28 mouse cellular contexts compared by ENCODE assay signal in the genomic region with DNA sequence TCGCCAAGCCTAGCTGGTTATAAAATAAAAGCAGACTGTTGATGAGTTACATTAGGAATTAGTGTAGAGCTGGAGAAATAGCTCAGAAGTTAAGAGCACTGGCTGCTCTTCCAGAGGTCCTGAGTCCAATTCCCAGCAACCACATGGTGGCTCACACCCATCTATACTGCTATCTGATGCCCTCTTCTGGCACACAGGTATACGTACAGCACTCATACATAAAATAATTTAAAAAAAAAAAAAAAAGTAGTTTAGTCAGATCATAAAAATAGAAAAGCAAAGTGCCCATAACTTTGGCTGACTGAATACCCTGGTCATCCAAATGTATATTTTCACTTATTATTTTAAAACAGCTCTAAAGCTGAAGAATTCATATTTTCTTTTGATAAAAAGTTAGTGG. TPM values are rescaled to one million over a fixed set of nuclear protein-coding genes. Genes with fewer than 3 reads are reported as not detected.
DNase-seq lines count a peak whose midpoint lies in the region; ATAC-seq and TF ChIP-seq lines count a peak whose summit lies in the region.
"Had no signal": no experiment of that assay in that cellular context is flagged by ENCODE, and none has a peak within 500 bp of the region (broad histone marks: within the 10 kb centered on the region; RNA-seq: fewer than 3 reads in every experiment).

No protein-coding gene starts in this region.

- H3K79me2 ChIP-seq in MEL (ENCODE audit: control insufficient read depth, insufficient read depth, low read length, poor library complexity) = peaks cover 7% of the 10 kb centered on the region; the same call in 1 of the 2 replicates

- no peak overlapping the region for H3K4me3 ChIP-seq in layer of hippocampus, adult 2 months
- H3K4me3 ChIP-seq in MEL (ENCODE audit: control insufficient read depth in 1 of 2, insufficient read depth in 1 of 2, low read depth in 2 of 2, low read length in 2 of 2) = no peak overlapping the region
- H3K4me3 ChIP-seq: embryonic facial prominence, embryonic 10.5 days; forebrain, embryonic 12.5 days; heart, embryonic 13.5 days; hindbrain, embryonic 15.5 days; limb, embryonic 10.5 days; lung, embryonic 15.5 days had no signal

- no peak for ATAC-seq in erythroblast, adult 5-6 weeks (replicated peaks; ENCODE audit: low FRiP score, poor library complexity, severe bottlenecking)

- H3K36me3 ChIP-seq in MEL (ENCODE audit: control insufficient read depth in 1 of 2, insufficient read depth in 2 of 2, low read length in 2 of 2) = peaks cover 0 to 8% of the 10 kb centered on the region in 2 experiments; a peak in 2 of 4 replicates
- no peaks in the 10 kb centered on the region for H3K36me3 ChIP-seq in splenic B cell, adult 2 months (ENCODE audit: control insufficient read depth, insufficient read depth, low read length, poor library complexity, severe bottlenecking)
- H3K36me3 ChIP-seq: embryonic facial prominence, embryonic 10.5 days; forebrain, embryonic 12.5 days; heart, embryonic 13.5 days; hindbrain, embryonic 15.5 days; limb, embryonic 10.5 days; lung, embryonic 15.5 days had no signal

- TF ChIP-seq EP300 in MEL (IDR thresholded peaks at IDR 0.05; ENCODE audit: low read depth in 1 of 2, low read length in 2 of 2) = no peak

- TF ChIP-seq RAD21 in MEL (IDR thresholded peaks at IDR 0.05; ENCODE audit: low read depth, low read length) = peak; percentile 15

- no peak overlapping the region for H3K9ac ChIP-seq in MEL (ENCODE audit: control insufficient read depth, low read depth, low read length, poor library complexity, severe bottlenecking)
- H3K9ac ChIP-seq: forebrain, embryonic 12.5 days; heart, embryonic 13.5 days; hindbrain, embryonic 15.5 days; lung, embryonic 15.5 days had no signal

- no peak for DNase-seq in layer of hippocampus, adult 2 months (ENCODE audit: low spot score in 2 of 2)
- DNase-seq in layer of hippocampus, postnatal 36 days = no peak
- peak; percentile 17 for DNase-seq in CD4-positive helper T cell, adult 2 months (ENCODE audit: low read depth, low spot score)
- DNase-seq in MEL (ENCODE audit: low read depth, low spot score) = peak; percentile 27
- DNase-seq in splenic B cell, adult 2 months (ENCODE audit: low read depth, low spot score) = peak; percentile 28
- DNase-seq in spleen, adult 12 weeks (ENCODE audit: low spot score) = no peak
- DNase-seq: cerebellum, adult 8-10 months; gastrocnemius, postnatal 10 days; heart, adult 11 months; heart, postnatal 4 days; kidney, adult 18-20 months; kidney, postnatal 10 days; thymus, adult 2 months had no signal

- no peaks in the 10 kb centered on the region for H3K9me3 ChIP-seq in MEL (replicated peaks; ENCODE audit: insufficient read depth, low read length)
- H3K9me3 ChIP-seq: embryonic facial prominence, embryonic 10.5 days; forebrain, embryonic 12.5 days; heart, embryonic 13.5 days; hindbrain, embryonic 15.5 days; limb, embryonic 10.5 days; lung, embryonic 15.5 days had no signal

- no peak for TF ChIP-seq POLR2A in MEL (IDR thresholded peaks at IDR 0.05; ENCODE audit: control insufficient read depth in 1 of 2, insufficient read depth in 1 of 2, low read depth in 1 of 2, low read length in 2 of 2, poor library complexity in 1 of 2)

- peaks cover 3 to 10% of the 10 kb centered on the region in 2 experiments; a peak in 1 of 4 replicates for H3K4me1 ChIP-seq in MEL (ENCODE audit: control insufficient read depth in 1 of 2, insufficient read depth in 2 of 2, low read length in 2 of 2)

- TF ChIP-seq CTCF in layer of hippocampus, adult 2 months (conservative IDR thresholded peaks at IDR 0.05) = peak; percentile 25; the same call in 1 of the 2 replicates
- TF ChIP-seq CTCF in MEL (IDR thresholded peaks at IDR 0.05 in 2 of 3, conservative IDR thresholded peaks at IDR 0.05 in 1 of 3; ENCODE audit: control insufficient read depth in 1 of 3, insufficient read depth in 1 of 3, low read depth in 2 of 3, low read length in 3 of 3, poor library complexity in 1 of 3, severe bottlenecking in 1 of 3) = peak in 1 of 3 experiments; percentile 39; a peak in 3 of 6 replicates

- H3K27ac ChIP-seq in layer of hippocampus, adult 2 months = no peak overlapping the region
- no peak overlapping the region for H3K27ac ChIP-seq in MEL (ENCODE audit: control insufficient read depth, low read depth, low read length)
- H3K27ac ChIP-seq: embryonic facial prominence, embryonic 10.5 days; forebrain, embryonic 12.5 days; heart, embryonic 13.5 days; hindbrain, embryonic 15.5 days; limb, embryonic 10.5 days; lung, embryonic 15.5 days had no signal

- peaks cover 0 to 3% of the 10 kb centered on the region in 2 experiments; a peak in 3 of 4 replicates for H3K27me3 ChIP-seq in MEL (ENCODE audit: control insufficient read depth in 1 of 2, insufficient read depth in 2 of 2, low read length in 2 of 2)
- peaks cover 2% of the 10 kb centered on the region; the same call in 1 of the 2 replicates for H3K27me3 ChIP-seq in splenic B cell, adult 2 months (ENCODE audit: control insufficient read depth, insufficient read depth, low read length, poor library complexity, severe bottlenecking)
- H3K27me3 ChIP-seq: heart, embryonic 13.5 days; hindbrain, embryonic 15.5 days; lung, embryonic 15.5 days had no signal

TF ChIP-seq in MEL, 35 proteins besides CTCF, POLR2A, EP300 and RAD21:
- TF ChIP-seq ZKSCAN1 (IDR thresholded peaks at IDR 0.05; ENCODE audit: low read depth, low read length) (peak; percentile 45; the same call in 1 of the 2 replicates), RCOR1 (IDR thresholded peaks at IDR 0.05; ENCODE audit: low read depth, low read length) (no peak), SMC3 (IDR thresholded peaks at IDR 0.05; ENCODE audit: low read depth, low read length) (peak; percentile 50), POLR2AphosphoS5 (IDR thresholded peaks at IDR 0.05; ENCODE audit: borderline replicate concordance, low read depth, low read length) (no peak), GATA1 (IDR thresholded peaks at IDR 0.05; ENCODE audit: low read depth, low read length) (no peak), MAZ (IDR thresholded peaks at IDR 0.05; ENCODE audit: low read depth, low read length) (no peak), ZC3H11A (IDR thresholded peaks at IDR 0.05; ENCODE audit: low read depth, low read length) (peak; percentile 16; the same call in 1 of the 2 replicates), ZNF384 (IDR thresholded peaks at IDR 0.05; ENCODE audit: low read depth, low read length) (peak; percentile 90), TCF12 (IDR thresholded peaks at IDR 0.05; ENCODE audit: low read depth, low read length) (no peak)

RNA-seq across cellular contexts. Expression of a gene that starts 2.1 kb away (rescaled TPM):
- total RNA-seq in layer of hippocampus, adult 2 months (2021) = 10 to 100 TPM; 59.8 to 63.0 TPM
- total RNA-seq in layer of hippocampus, postnatal 36 days (2021) = 10 to 100 TPM; 65.1 to 68.9 TPM
- 2.5 and 3.2 TPM in 2 replicates for total RNA-seq in MEL (2012; rRNA removed)
- polyA plus RNA-seq in MEL (2012; ENCODE audit: insufficient read depth in 1 of 2, insufficient read length in 2 of 2, low read depth in 1 of 2, low replicate concordance in 2 of 2, missing spikeins in 1 of 2) = 1 to 10 TPM in 1 of 2 experiments, not detected in 1; 4.5 TPM
- total RNA-seq in erythroblast, adult 5-6 weeks (2015; ENCODE audit: low replicate concordance) = 4.4 and 6.9 TPM in 2 replicates
- 2.5 and 6.1 TPM in 2 replicates for total RNA-seq in erythroblast, adult 5-6 weeks (2017; ENCODE audit: low replicate concordance)

RNA-seq across cellular contexts. Expression of a gene that starts 21.1 kb away (rescaled TPM):
- total RNA-seq in layer of hippocampus, adult 2 months (2021) = not detected
- not detected for total RNA-seq in layer of hippocampus, postnatal 36 days (2021)
- total RNA-seq in MEL (2012; rRNA removed) = not detected in 2 replicates
- polyA plus RNA-seq in MEL (2012; ENCODE audit: insufficient read depth in 1 of 2, insufficient read length in 2 of 2, low read depth in 1 of 2, low replicate concordance in 2 of 2, missing spikeins in 1 of 2) = not detected
- not detected in 2 replicates for total RNA-seq in erythroblast, adult 5-6 weeks (2015; ENCODE audit: low replicate concordance)
- not detected in 2 replicates for total RNA-seq in erythroblast, adult 5-6 weeks (2017; ENCODE audit: low replicate concordance)
- total RNA-seq: adrenal gland, adult 18-20 months; gastrocnemius, postnatal 10 days; layer of hippocampus, adult 8-10 months; left cerebral cortex, adult 18-20 months had no signal
- polyA plus RNA-seq: forebrain, embryonic 12.5 days; frontal cortex, adult 2 months; lung, embryonic 15.5 days; midbrain, embryonic 11.5 days; neural tube, embryonic 11.5 days; small intestine, adult 2 months; stomach, embryonic 14.5 days; thymus, adult 2 months had no signal

Comparison
In these comparisons a context has a peak if more than half of its experiments do, and no peak if none do; other contexts are left out.
1. DNase-seq: peak in CD4-positive helper T cell, adult 2 months (single experiment), MEL (single experiment) and splenic B cell, adult 2 months (single experiment); none in layer of hippocampus, adult 2 months (0 of 2), layer of hippocampus, postnatal 36 days (0 of 2) and spleen, adult 12 weeks (single experiment).
2. RNA of a gene that starts 2.1 kb away (total RNA-seq): 65.1 to 68.9 TPM in layer of hippocampus, postnatal 36 days and 59.8 to 63.0 TPM in layer of hippocampus, adult 2 months; 2.5 to 6.9 TPM in erythroblast, adult 5-6 weeks and 2.5 to 3.2 TPM in MEL; every median in the first group is over 4 times any median in the second.